Mouse (Mus musculus): ENCODE data around the gene Tsen15. TPM values are rescaled to one million over a fixed set of nuclear protein-coding genes. Genes with fewer than 3 reads are reported as not detected.

Gene Tsen15
- polyA plus RNA-seq, 1 experiment = 146 TPM

GRCm38 (mm10) chr1:152400556-152401540 is 14.4 kb upstream of the Tsen15 start:
- TF ChIP-seq GATA1 (IDR thresholded peaks at IDR 0.05; ENCODE audit: low read length) = no peak

- TF ChIP-seq GATA1 (IDR thresholded peaks at IDR 0.05; ENCODE audit: low read length) = no peak
These were observed 13.5 kb upstream of the Tsen15 start, which contains the start of gene Colgalt2 for GRCm38 (mm10) chr1:152399790-152400555. Gene Colgalt2, plus strand, starts transcription at chr1:152399830.

GRCm38 (mm10) chr1:152398708-152399107 is 12.2 kb upstream of the Tsen15 start:
- TF ChIP-seq GATA1 (IDR thresholded peaks at IDR 0.05; ENCODE audit: low read length) = no peak

GRCm38 (mm10) chr1:152394956-152395515 is 8.5 kb upstream of the Tsen15 start:
- no peak for TF ChIP-seq GATA1 (IDR thresholded peaks at IDR 0.05; ENCODE audit: low read length)

GRCm38 (mm10) chr1:152394137-152394536 is 7.6 kb upstream of the Tsen15 start:
- no peak for TF ChIP-seq GATA1 (IDR thresholded peaks at IDR 0.05; ENCODE audit: low read length)

GRCm38 (mm10) chr1:152389271-152389670 is 2.8 kb upstream of the Tsen15 start:
- TF ChIP-seq GATA1 (IDR thresholded peaks at IDR 0.05; ENCODE audit: low read length) = no peak

GRCm38 (mm10) chr1:152384589-152384988 is 1.9 kb downstream of the Tsen15 start:
- TF ChIP-seq GATA1 (IDR thresholded peaks at IDR 0.05; ENCODE audit: low read length) = no peak

GRCm38 (mm10) chr1:152378311-152378710 is 8.2 kb downstream of the Tsen15 start:
- no peak for TF ChIP-seq GATA1 (IDR thresholded peaks at IDR 0.05; ENCODE audit: low read length)

GRCm38 (mm10) chr1:152369139-152369538 is 17.3 kb downstream of the Tsen15 start:
- no peak for TF ChIP-seq GATA1 (IDR thresholded peaks at IDR 0.05; ENCODE audit: low read length)

GRCm38 (mm10) chr1:152368311-152369088 is 18.0 kb downstream of the Tsen15 start:
- TF ChIP-seq GATA1 (IDR thresholded peaks at IDR 0.05; ENCODE audit: low read length) = no peak

GRCm38 (mm10) chr1:152356721-152357120 is 29.8 kb downstream of the Tsen15 start:
- TF ChIP-seq GATA1 (IDR thresholded peaks at IDR 0.05; ENCODE audit: low read length) = no peak

GRCm38 (mm10) chr1:152347946-152348345 is 38.5 kb downstream of the Tsen15 start:
- TF ChIP-seq GATA1 (IDR thresholded peaks at IDR 0.05; ENCODE audit: low read length) = no peak

GRCm38 (mm10) chr1:152324024-152324423 is 62.5 kb downstream of the Tsen15 start:
- no peak for TF ChIP-seq GATA1 (IDR thresholded peaks at IDR 0.05; ENCODE audit: low read length)

Other genes starting within 250 kb of the Tsen15 start
- gene Colgalt2, start 13.1 kb upstream of the Tsen15 start, polyA plus RNA-seq (2012) = not detected in 2 replicates